Mouse (Mus musculus): ENCODE measurements around the gene Nxph2. TPM values are rescaled to one million over a fixed set of nuclear protein-coding genes. Genes with fewer than 3 reads are reported as not detected.

Nxph2 gene
- not detected in 2 replicates for polyA plus RNA-seq (2012; rRNA removed; ENCODE audit: low replicate concordance)

GRCm38 (mm10) chr2:23320746-23321585 is at the start of gene Nxph2:
Nxph2 (plus strand) TSS chr2:23321246.

Other genes starting within 250 kb of the Nxph2 start
- 0.26 and 1.6 TPM in 2 replicates for gene Mastl, start 165.2 kb upstream of the Nxph2 start, polyA plus RNA-seq (2012; rRNA removed; ENCODE audit: low replicate concordance)
- 7.7 and 8.2 TPM in 2 replicates for gene Yme1l1, start 164.9 kb upstream of the Nxph2 start, polyA plus RNA-seq (2012; rRNA removed; ENCODE audit: low replicate concordance)
- gene 4931423N10Rik, start 113.8 kb upstream of the Nxph2 start, polyA plus RNA-seq (2012; rRNA removed; ENCODE audit: low replicate concordance): not detected in 2 replicates